Mouse (Mus musculus): ENCODE measurements at regions not wholly inside any gene's neighbourhood (a gene's known extent, or its start where the extent isn't known, plus 50 kb on each side); places are given as distances from the start of the nearest gene placed in this dataset.

DNA sequence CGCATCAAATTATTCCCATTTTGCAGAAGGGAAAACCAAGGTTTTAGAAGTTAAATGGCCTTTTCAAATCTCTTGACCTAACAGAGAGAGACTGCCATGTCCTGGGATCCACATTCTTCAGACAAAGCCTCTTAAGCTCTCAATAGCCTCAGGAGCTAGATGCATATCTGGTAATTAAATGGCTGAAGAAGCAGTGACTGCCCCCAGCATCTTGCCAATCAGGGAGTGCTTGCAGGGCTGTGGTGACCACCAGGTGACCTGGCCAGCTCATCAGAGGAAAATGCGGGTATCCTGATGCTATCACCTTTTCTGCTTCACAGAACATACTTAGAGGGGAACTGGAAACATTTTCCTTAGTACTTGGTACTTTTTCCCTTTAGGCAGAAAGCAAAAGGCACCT is 227.2 kb downstream of the Wdr11 start:
- no peak for ATAC-seq

GRCm38 (mm10) chr7:129819651-129820050 is 228.0 kb downstream of the Wdr11 start:
- ATAC-seq: no peak

DNA sequence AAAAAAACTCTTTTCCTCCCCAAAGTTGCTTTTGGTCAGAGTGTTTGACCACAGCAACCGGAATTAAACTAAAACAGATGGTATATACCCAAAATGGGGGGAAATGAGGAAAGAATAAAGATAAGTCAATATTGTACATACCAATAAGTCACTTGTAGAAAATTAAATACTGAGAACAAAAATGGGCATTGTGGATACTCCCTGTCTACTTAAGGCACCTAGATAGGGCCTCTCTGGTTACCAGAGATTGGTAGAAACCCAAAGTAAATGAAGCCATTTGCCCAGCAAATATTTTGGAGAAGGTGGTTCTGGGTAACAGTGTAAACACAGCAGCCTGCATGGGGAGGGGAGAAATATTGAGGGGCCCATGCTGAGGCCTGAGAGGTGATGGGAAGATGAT is 237.3 kb downstream of the Wdr11 start:
- ATAC-seq: no peak

DNA sequence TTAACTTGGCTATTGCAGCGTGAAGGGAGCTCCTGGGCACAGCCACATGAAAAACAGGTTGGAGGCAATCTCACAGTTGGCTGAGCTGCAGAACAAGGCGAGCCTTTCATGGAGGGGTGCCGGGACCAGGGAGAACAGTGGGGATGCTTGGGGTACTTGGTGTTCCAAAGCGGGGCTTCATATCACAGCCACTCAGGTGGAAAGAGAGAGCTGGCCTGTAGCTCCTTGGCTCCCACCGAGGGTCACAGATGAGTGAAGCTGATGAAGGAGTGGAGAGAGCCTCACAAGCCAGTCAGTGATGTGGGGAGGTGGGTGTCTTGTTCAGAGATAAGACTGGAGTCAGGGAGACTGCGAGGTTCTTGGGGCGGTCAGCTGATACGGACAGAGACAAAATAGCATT is 241.2 kb downstream of the Wdr11 start:
- ATAC-seq: no peak

- ATAC-seq: no peak
Measured at GRCm38 (mm10) chr7:129842303-129843122, 250.8 kb downstream of the Wdr11 start.

DNA sequence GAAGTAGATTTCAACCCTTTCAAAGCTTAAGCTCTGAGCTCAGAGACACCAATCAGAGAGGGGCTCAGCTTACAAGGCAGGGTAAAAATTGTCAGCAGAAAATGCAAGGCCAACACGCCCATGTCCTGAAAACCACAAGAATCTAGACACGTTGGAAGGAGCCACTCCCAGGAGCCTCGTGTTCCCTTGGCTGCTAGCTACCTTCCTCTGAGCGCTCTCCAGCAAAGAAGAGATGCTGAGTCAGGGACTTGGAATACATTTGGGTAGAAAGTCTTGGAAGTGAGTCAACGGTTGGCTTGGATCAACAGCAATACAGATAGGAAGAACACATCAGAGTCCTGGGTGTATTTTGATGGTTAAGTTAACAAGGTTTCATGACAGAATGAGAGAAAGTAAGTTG is 255.5 kb downstream of the Wdr11 start:
- ATAC-seq: no peak

GRCm38 (mm10) chr7:129853596-129853995 is 261.9 kb downstream of the Wdr11 start:
- ATAC-seq: no peak

DNA sequence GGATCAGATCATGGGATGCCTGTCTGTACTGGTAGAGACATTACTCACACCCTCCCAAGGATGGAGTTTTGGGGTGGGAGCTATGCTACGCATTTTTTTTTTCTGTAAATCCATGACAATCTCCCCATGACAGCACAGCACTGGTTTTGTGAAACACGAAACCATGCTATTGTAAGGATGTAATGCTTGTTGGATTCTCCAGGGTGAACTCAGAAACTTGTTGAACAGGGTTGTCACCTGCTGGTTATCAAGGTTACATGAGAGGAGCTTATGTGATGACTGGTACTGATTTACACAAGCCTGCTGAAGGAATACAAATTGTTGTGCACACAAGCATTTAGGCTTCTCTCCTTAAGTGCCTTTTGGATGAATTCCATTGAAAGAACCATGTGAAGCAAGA is 263.3 kb downstream of the Wdr11 start:
- ATAC-seq: no peak

DNA sequence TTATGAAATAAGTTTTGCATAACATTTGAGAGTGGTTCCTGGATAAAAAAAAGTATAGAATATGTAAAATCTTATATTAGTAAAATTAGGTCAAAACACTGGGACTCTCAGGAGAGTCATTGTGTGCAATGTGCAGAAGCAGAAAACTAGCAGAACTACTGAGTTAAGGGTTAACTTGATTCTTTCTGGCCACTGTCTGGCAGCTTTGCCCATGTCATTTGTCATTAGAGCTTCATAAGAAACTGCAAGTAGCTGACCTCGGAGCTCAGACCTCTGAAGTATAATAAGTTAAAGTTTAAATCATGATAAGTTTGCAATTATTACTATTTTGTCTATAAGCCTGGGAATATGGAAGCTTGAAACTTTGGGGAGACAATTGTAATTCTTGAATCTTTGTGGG is 271.3 kb downstream of the Wdr11 start:
- no peak for ATAC-seq

DNA sequence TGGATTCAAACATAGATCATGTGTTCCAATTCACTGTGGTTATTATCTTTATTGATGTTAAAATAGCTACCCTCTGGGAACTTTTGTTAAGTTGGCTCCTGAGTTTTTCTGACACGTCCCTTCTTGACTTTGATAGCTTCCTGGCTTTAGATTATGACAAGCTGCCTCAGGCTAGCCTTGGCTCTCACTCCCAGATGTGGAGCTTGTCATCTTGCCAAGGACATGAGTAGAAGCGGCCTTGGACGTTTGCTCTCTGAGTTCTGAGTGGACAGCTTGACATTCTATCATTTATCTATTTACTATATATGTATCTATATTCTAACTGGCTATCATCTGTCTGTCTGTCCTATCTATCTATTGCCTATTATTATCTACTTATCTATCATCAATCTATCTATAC is 273.9 kb downstream of the Wdr11 start:
- ATAC-seq: no peak

GRCm38 (mm10) chr7:129872208-129872790 is 280.6 kb downstream of the Wdr11 start:
- no peak for ATAC-seq

DNA sequence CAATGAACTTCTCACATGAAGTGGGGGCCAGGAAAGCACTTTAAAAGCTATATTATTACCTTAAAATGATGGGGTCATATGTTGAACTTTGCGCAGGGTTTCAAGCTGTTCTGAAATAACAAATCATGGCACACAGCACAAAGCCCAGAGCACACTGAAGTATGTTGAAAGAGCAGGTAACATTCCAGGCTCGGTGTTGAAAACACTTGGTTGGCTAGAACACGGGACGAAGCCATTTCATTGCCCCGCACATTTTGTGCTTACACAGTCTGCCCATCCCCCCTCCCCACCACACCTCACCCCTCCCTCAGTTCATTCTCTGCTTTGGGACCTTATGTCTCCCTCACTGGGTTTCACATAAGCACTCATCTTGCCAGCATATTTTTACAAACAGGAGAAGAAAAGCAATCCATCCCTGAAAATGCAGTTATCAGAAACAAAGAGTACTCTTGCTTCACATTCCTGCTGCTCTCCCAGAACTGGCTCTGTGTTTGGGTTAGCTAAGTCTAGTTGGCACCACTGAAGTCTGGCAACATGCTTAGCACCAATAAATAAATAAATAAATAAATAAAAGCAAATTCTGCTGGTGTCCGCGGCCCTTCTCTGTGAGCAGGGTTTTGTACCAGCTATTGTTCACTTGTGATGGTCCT is 284.7 kb downstream of the Wdr11 start:
- ATAC-seq: no peak

GRCm38 (mm10) chr7:129876852-129877223 is 285.2 kb downstream of the Wdr11 start:
- ATAC-seq: no peak

DNA sequence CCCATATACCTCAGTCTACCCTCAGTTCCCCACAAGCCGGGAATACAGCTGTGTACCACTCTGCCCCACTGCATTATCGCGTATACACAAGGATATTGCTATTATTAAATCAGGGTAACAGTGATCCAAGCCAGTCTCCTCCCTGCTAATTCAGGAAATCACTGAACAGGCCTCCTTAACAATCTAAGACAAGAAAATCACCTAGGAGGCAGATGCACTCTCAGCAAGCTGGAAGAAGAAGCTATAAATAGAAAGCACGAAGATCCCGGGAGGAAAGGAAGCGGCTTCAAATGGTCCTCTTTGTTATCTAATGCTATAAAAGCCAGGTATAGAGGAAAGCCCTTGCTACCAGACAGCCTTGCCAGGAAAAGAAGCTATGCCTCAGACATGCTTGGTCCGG is 304.6 kb downstream of the Wdr11 start:
- no peak for ATAC-seq

- ATAC-seq: no peak
Measured at GRCm38 (mm10) chr7:129897511-129897910, 305.8 kb downstream of the Wdr11 start.

- no peak for ATAC-seq
Measured at GRCm38 (mm10) chr7:129902256-129902655, 310.6 kb downstream of the Wdr11 start.

DNA sequence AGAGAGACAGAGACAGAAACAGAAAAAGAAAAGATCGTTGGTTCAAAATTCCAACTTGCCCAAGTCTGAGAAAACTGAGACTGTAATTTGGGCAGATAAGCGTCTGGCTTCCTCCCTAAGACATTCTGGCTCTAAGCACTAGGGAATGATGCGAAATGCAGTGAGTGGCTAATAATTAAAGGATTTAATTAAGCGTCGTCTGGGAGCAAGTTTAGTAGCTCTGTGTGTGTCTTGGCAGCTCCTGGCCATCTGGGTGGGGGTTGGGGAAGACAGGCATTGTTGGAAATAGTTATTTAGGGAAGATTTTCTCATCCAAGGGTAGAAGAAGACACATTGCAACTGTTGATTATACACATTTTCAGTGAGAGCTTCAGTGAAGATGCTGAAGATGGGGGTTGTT is 311.5 kb downstream of the Wdr11 start:
- no peak for ATAC-seq

- ATAC-seq: no peak
Measured at GRCm38 (mm10) chr7:129906131-129906530, 314.5 kb downstream of the Wdr11 start.

DNA sequence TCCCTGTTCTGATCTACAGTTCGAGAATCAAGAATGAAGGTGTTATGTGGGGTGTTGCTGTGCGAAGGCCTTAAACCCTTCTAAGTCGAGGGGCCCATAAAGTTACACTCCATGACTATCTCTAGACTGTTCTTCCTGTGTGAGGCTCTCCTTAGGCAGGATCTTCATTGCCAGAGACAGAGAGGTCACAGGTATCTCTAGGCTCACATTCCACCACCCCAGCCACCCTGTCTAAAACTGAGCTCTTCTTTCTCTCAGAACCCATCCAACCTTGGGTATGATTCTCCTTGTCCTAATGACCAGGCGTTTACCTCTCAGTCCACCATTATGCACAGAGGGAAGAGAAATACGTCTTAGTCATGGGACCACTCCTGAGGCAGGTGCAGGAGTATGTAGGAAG is 317.2 kb downstream of the Wdr11 start:
- ATAC-seq: no peak

DNA sequence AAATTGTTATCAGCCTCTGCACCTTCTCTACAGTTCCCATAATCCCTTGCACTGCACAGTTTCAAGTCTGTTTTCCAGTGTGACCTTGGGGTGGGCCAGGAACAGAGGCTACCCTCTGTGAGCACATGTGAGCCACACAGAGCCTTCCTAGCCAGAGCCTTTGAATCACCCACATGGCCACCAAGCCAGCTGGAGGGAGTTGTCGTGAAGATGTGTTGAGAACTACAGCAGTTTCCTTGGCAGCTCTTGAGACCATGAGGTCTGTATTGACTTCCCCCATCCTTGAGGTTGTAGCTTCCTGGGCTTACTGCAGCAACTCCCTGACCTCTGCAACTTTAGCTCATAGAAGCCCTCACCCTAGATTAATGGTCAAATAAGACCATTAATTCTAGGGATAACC is 318.1 kb downstream of the Wdr11 start:
- ATAC-seq: no peak

DNA sequence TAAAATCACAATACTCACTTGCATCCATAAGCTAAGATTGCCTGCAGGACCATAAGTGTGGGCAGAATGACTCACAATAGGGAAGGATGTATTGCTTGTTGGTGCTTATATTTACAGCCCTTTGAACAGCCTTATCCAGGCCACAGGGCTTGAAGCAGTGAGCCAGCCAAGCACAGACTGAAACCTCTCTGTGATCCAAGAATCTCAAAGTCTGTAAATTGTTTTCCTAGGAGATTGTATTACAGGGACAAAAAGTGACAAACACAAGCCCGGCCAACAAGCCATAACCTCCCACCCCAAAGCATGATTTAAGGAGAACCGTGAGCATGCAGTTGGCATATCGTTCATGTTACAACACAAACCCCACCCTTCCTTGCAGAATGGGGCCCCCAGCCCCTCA is 319.2 kb downstream of the Wdr11 start:
- ATAC-seq: no peak

GRCm38 (mm10) chr7:129914871-129915270 is 323.2 kb downstream of the Wdr11 start:
- no peak for ATAC-seq

GRCm38 (mm10) chr7:129918240-129919200 is 326.9 kb downstream of the Wdr11 start:
- no peak for ATAC-seq
